Mouse (Mus musculus): ENCODE measurements around the gene Mprip. TPM values are rescaled to one million over a fixed set of nuclear protein-coding genes. Genes with fewer than 3 reads are reported as not detected.

Gene Mprip
- polyA plus RNA-seq, 2 experiments: 87.1 to 122 TPM

DNA sequence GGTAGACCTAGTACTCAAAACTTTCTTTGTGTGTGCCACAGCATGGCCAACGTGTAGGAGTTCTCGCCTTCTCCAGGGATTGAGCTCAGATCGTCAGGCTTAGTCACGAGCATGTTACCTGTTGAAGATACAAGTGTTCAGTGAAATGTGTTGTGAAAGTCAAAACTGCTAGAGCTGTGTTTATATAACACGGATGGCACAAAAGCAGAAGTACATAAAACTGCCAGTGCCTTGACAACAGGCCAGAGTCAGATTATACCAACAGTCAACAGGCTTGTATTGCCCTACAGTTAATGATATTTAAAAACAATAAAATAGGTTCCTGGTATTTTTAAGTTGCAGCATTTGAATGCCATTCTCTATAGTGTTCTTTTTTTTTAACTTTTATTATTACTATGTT is 84.7 kb downstream of the Mprip start:
- no peak overlapping the region for H3K4me2 ChIP-seq (replicated peaks; ENCODE audit: low read depth, low read length, severe bottlenecking)
- no peak for TF ChIP-seq POLR2A (IDR thresholded peaks at IDR 0.05; ENCODE audit: borderline replicate concordance, extremely low read depth, insufficient read depth, insufficient read length)
- DNase-seq (ENCODE audit: low spot score) (no peak), ATAC-seq (ENCODE audit: low FRiP score, low read depth) (no peak)
- H3K9me3 ChIP-seq (ENCODE audit: control insufficient read depth, low read length): no peaks in the 10 kb centered on the region
- no peak overlapping the region for H3K27ac ChIP-seq (replicated peaks; ENCODE audit: low read depth, low read length)
- no peaks in the 10 kb centered on the region for H3K27me3 ChIP-seq (ENCODE audit: control insufficient read depth, insufficient read depth, low read length)
- no peak overlapping the region for H3K9ac ChIP-seq (ENCODE audit: low read depth, low read length, severe bottlenecking)
- H3K36me3 ChIP-seq (ENCODE audit: control insufficient read depth, insufficient read depth, low read length): peaks cover 81% of the 10 kb centered on the region
- H3K4me3 ChIP-seq (replicated peaks; ENCODE audit: low read length): no peak overlapping the region
- H3K4me1 ChIP-seq (ENCODE audit: control insufficient read depth, insufficient read depth, low read length): no peaks in the 10 kb centered on the region
- 94% methylated on average over 5 of the region's 5 CpGs for WGBS

DNA sequence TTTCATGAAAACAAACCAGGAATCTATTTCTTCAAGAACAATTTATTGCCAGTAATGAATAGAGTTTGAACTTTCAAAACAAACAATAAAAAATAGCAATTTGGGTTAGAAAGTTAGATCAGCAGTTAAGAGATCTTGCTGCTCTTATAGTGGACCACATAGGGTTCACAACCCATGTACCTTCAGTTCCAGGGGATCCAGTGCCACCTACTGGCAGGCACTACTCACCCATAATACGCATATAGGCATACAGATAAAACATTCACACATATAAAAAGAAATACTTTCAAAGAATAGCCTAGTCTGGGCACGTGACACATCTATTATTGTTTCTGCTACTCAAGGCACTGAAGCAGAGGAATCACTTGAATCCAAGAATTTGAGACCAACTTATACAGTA is 85.5 kb downstream of the Mprip start:
- DNase-seq (ENCODE audit: low spot score) (peak; percentile 40), ATAC-seq (ENCODE audit: low FRiP score, low read depth) (no peak)
- Histone ChIP-seq H3K4me3 (replicated peaks; ENCODE audit: low read length) (no peak overlapping the region), H3K4me1 (ENCODE audit: control insufficient read depth, insufficient read depth, low read length) (no peaks in the 10 kb centered on the region), H3K27me3 (ENCODE audit: control insufficient read depth, insufficient read depth, low read length) (no peaks in the 10 kb centered on the region), H3K9ac (ENCODE audit: low read depth, low read length, severe bottlenecking) (no peak overlapping the region), H3K4me2 (replicated peaks; ENCODE audit: low read depth, low read length, severe bottlenecking) (no peak overlapping the region), H3K36me3 (ENCODE audit: control insufficient read depth, insufficient read depth, low read length) (peaks cover 81% of the 10 kb centered on the region), H3K9me3 (ENCODE audit: control insufficient read depth, low read length) (no peaks in the 10 kb centered on the region), H3K27ac (replicated peaks; ENCODE audit: low read depth, low read length) (no peak overlapping the region)
- TF ChIP-seq POLR2A (IDR thresholded peaks at IDR 0.05; ENCODE audit: borderline replicate concordance, extremely low read depth, insufficient read depth, insufficient read length): no peak
- WGBS: 82% methylated on average over 2 of the region's 2 CpGs

DNA sequence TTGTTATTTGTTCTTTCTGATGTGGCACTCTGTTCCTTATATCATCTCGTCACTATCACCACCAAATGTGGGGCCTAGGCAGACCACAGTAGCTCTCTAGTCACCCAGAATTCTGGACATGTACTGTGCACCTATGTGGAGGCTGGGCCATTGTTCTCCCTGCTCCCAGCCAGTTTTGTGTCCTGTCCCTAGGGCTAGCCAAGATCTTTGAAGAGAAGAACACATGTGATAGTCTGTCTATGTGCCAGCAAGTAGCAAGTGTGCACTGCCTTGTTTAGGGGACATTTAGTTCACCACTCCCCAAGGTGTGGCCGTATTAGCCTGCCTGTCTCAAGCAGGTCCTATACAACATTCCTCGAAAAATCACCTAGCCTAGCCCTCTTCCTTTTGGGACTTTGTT is 87.9 kb downstream of the Mprip start:
- no peak overlapping the region for H3K4me2 ChIP-seq (replicated peaks; ENCODE audit: low read depth, low read length, severe bottlenecking)
- no peak; the same call in 1 of the 2 replicates for ATAC-seq (ENCODE audit: low FRiP score, low read depth)
- no peaks in the 10 kb centered on the region for H3K9me3 ChIP-seq (ENCODE audit: control insufficient read depth, low read length)
- H3K4me1 ChIP-seq (ENCODE audit: control insufficient read depth, insufficient read depth, low read length): no peaks in the 10 kb centered on the region
- H3K27me3 ChIP-seq (ENCODE audit: control insufficient read depth, insufficient read depth, low read length): no peaks in the 10 kb centered on the region
- DNase-seq (ENCODE audit: low spot score): no peak
- no peak for TF ChIP-seq POLR2A (IDR thresholded peaks at IDR 0.05; ENCODE audit: borderline replicate concordance, extremely low read depth, insufficient read depth, insufficient read length)
- H3K9ac ChIP-seq (ENCODE audit: low read depth, low read length, severe bottlenecking): no peak overlapping the region
- WGBS: 96% methylated on average over 3 of the region's 3 CpGs
- no peak overlapping the region for H3K27ac ChIP-seq (replicated peaks; ENCODE audit: low read depth, low read length)
- peaks cover 80% of the 10 kb centered on the region for H3K36me3 ChIP-seq (ENCODE audit: control insufficient read depth, insufficient read depth, low read length)
- no peak overlapping the region for H3K4me3 ChIP-seq (replicated peaks; ENCODE audit: low read length)

DNA sequence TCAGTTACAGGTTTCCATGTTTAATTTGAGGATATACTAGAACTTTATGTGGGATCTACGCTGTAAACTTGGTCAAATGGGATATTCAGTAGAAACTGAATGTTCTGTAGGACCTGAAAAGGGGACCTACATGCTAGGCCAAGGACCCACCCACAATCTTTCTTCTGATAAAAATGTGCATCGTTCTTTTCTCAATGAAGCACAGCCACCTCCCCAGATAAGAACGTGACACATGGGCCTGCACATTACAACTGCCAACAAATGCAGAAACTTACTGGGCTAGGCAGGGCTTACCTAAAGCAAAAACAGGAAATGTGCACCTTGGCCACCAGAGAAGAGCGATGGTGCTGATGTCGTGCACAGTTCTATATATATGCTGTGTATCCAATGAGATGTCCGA is 93.4 kb downstream of the Mprip start:
- Histone ChIP-seq H3K4me3 (replicated peaks; ENCODE audit: low read length) (no peak overlapping the region), H3K27ac (replicated peaks; ENCODE audit: low read depth, low read length) (no peak overlapping the region), H3K27me3 (ENCODE audit: control insufficient read depth, insufficient read depth, low read length) (no peaks in the 10 kb centered on the region), H3K36me3 (ENCODE audit: control insufficient read depth, insufficient read depth, low read length) (peaks cover 95% of the 10 kb centered on the region), H3K4me2 (replicated peaks; ENCODE audit: low read depth, low read length, severe bottlenecking) (no peak overlapping the region), H3K9me3 (ENCODE audit: control insufficient read depth, low read length) (no peaks in the 10 kb centered on the region), H3K9ac (ENCODE audit: low read depth, low read length, severe bottlenecking) (no peak overlapping the region), H3K4me1 (ENCODE audit: control insufficient read depth, insufficient read depth, low read length) (no peaks in the 10 kb centered on the region)
- DNase-seq (ENCODE audit: low spot score) (no peak), ATAC-seq (ENCODE audit: low FRiP score, low read depth) (no peak)
- no peak for TF ChIP-seq POLR2A (IDR thresholded peaks at IDR 0.05; ENCODE audit: borderline replicate concordance, extremely low read depth, insufficient read depth, insufficient read length)
- WGBS: 93% methylated on average over 6 of the region's 6 CpGs

DNA sequence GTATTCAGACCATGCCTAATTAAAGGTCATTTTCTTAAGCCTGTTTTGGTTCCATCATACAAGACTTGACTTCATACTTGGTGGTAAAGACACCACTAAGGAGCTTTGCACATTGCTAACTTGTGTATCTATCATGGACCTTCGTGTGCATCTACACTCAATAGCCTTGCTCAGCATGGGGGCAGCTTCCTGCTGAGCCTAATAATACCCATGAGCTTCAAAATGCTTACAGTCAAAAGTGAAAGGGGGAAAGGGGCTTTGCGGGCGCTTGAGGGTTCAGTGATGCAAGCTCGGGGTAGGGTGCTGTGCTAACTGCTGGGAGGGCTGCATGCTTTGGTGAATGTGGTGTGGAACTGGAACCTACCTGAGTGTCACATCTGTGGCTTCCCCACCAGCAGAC is 95.2 kb downstream of the Mprip start:
- H3K4me3 ChIP-seq (replicated peaks; ENCODE audit: low read length): no peak overlapping the region
- H3K27ac ChIP-seq (replicated peaks; ENCODE audit: low read depth, low read length): no peak overlapping the region
- TF ChIP-seq POLR2A (IDR thresholded peaks at IDR 0.05; ENCODE audit: borderline replicate concordance, extremely low read depth, insufficient read depth, insufficient read length): no peak
- H3K9ac ChIP-seq (ENCODE audit: low read depth, low read length, severe bottlenecking): no peak overlapping the region
- no peak overlapping the region for H3K4me2 ChIP-seq (replicated peaks; ENCODE audit: low read depth, low read length, severe bottlenecking)
- 84% methylated on average over 4 of the region's 4 CpGs for WGBS
- no peaks in the 10 kb centered on the region for H3K4me1 ChIP-seq (ENCODE audit: control insufficient read depth, insufficient read depth, low read length)
- no peak for DNase-seq (ENCODE audit: low spot score)
- ATAC-seq (ENCODE audit: low FRiP score, low read depth): no peak
- peaks cover 96% of the 10 kb centered on the region for H3K36me3 ChIP-seq (ENCODE audit: control insufficient read depth, insufficient read depth, low read length)
- H3K27me3 ChIP-seq (ENCODE audit: control insufficient read depth, insufficient read depth, low read length): no peaks in the 10 kb centered on the region
- H3K9me3 ChIP-seq (ENCODE audit: control insufficient read depth, low read length): no peaks in the 10 kb centered on the region
